Mouse (Mus musculus): Measurements from ENCODE around the gene Dnajb2.

GRCm38 (mm10) chr1:75226138-75226537 lies 10.1 kb upstream of the Dnajb2 start:
- TF ChIP-seq POLR2A (IDR thresholded peaks at IDR 0.05; ENCODE audit: borderline replicate concordance, extremely low read depth, low read depth, low read length) (no peak), CTCF (IDR thresholded peaks at IDR 0.05; ENCODE audit: insufficient read depth, low read length) (no peak)

All from lung, adult 2 months (tissue).